Mouse (Mus musculus): ENCODE measurements around the gene Fra10ac1. TPM values are rescaled to one million over a fixed set of nuclear protein-coding genes. Genes with fewer than 3 reads are reported as not detected.

The Fra10ac1 gene
- polyA plus RNA-seq, 1 experiment: 7.1 TPM

GRCm38 (mm10) chr19:38261351-38261750 is 37.4 kb upstream of the Fra10ac1 start:
- no peak for TF ChIP-seq CTCF (IDR thresholded peaks at IDR 0.05; ENCODE audit: control insufficient read depth, insufficient read depth, insufficient replicate concordance, low read depth, low read length)
- TF ChIP-seq POLR2A (IDR thresholded peaks at IDR 0.05; ENCODE audit: control insufficient read depth, low read depth, low read length): no peak
- H3K4me1 ChIP-seq (ENCODE audit: control insufficient read depth, insufficient read depth, low read length): peaks cover 10% of the 10 kb centered on the region
- H3K36me3 ChIP-seq (ENCODE audit: control insufficient read depth, insufficient read depth, low read length): no peaks in the 10 kb centered on the region
- no peak overlapping the region for H3K4me3 ChIP-seq (ENCODE audit: control insufficient read depth, low read depth, low read length)
- no peaks in the 10 kb centered on the region for H3K27me3 ChIP-seq (ENCODE audit: control insufficient read depth, insufficient read depth, low read length)
- H3K27ac ChIP-seq (ENCODE audit: control insufficient read depth, insufficient read depth, low read depth, low read length): no peak overlapping the region

DNA sequence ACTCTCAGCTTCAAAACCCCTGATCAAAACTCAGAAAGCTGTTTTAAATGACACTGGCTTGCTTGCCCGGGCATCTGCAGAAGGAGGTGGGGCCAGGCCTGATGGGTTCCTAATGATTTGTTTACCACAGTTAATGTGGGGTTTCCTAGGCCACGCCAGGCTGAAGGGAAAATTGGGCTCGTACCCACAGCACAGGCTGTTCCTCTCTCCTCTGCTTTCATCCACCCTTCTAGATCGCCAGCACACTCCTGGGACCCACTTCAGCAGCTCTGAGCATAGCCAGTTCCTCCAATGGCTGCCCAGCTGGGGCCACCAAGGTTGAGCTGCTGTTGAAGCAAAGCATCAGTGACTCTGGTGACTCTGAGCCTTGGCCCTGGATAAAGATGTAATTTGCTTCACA is 36.4 kb upstream of the Fra10ac1 start:
- Histone ChIP-seq H3K4me1 (ENCODE audit: control insufficient read depth, insufficient read depth, low read length) (peaks cover 10% of the 10 kb centered on the region), H3K27ac (ENCODE audit: control insufficient read depth, insufficient read depth, low read depth, low read length) (no peak overlapping the region), H3K36me3 (ENCODE audit: control insufficient read depth, insufficient read depth, low read length) (no peaks in the 10 kb centered on the region), H3K4me3 (ENCODE audit: control insufficient read depth, low read depth, low read length) (no peak overlapping the region), H3K27me3 (ENCODE audit: control insufficient read depth, insufficient read depth, low read length) (no peaks in the 10 kb centered on the region)
- TF ChIP-seq POLR2A (IDR thresholded peaks at IDR 0.05; ENCODE audit: control insufficient read depth, low read depth, low read length) (no peak), CTCF (IDR thresholded peaks at IDR 0.05; ENCODE audit: control insufficient read depth, insufficient read depth, insufficient replicate concordance, low read depth, low read length) (no peak)

- H3K36me3 ChIP-seq (ENCODE audit: control insufficient read depth, insufficient read depth, low read length): no peaks in the 10 kb centered on the region
- no peaks in the 10 kb centered on the region for H3K27me3 ChIP-seq (ENCODE audit: control insufficient read depth, insufficient read depth, low read length)
- peaks cover 10% of the 10 kb centered on the region for H3K4me1 ChIP-seq (ENCODE audit: control insufficient read depth, insufficient read depth, low read length)
- no peak overlapping the region for H3K4me3 ChIP-seq (ENCODE audit: control insufficient read depth, low read depth, low read length)
- TF ChIP-seq CTCF (IDR thresholded peaks at IDR 0.05; ENCODE audit: control insufficient read depth, insufficient read depth, insufficient replicate concordance, low read depth, low read length): no peak
- TF ChIP-seq POLR2A (IDR thresholded peaks at IDR 0.05; ENCODE audit: control insufficient read depth, low read depth, low read length): no peak
- H3K27ac ChIP-seq (ENCODE audit: control insufficient read depth, insufficient read depth, low read depth, low read length): no peak overlapping the region
These were observed 35.5 kb upstream of the Fra10ac1 start for GRCm38 (mm10) chr19:38259436-38259835.

GRCm38 (mm10) chr19:38258651-38259065 is 34.7 kb upstream of the Fra10ac1 start:
- peaks cover 6% of the 10 kb centered on the region for H3K4me1 ChIP-seq (ENCODE audit: control insufficient read depth, insufficient read depth, low read length)
- H3K4me3 ChIP-seq (ENCODE audit: control insufficient read depth, low read depth, low read length): no peak overlapping the region
- no peaks in the 10 kb centered on the region for H3K27me3 ChIP-seq (ENCODE audit: control insufficient read depth, insufficient read depth, low read length)
- no peaks in the 10 kb centered on the region for H3K36me3 ChIP-seq (ENCODE audit: control insufficient read depth, insufficient read depth, low read length)
- no peak for TF ChIP-seq POLR2A (IDR thresholded peaks at IDR 0.05; ENCODE audit: control insufficient read depth, low read depth, low read length)
- H3K27ac ChIP-seq (ENCODE audit: control insufficient read depth, insufficient read depth, low read depth, low read length): no peak overlapping the region

DNA sequence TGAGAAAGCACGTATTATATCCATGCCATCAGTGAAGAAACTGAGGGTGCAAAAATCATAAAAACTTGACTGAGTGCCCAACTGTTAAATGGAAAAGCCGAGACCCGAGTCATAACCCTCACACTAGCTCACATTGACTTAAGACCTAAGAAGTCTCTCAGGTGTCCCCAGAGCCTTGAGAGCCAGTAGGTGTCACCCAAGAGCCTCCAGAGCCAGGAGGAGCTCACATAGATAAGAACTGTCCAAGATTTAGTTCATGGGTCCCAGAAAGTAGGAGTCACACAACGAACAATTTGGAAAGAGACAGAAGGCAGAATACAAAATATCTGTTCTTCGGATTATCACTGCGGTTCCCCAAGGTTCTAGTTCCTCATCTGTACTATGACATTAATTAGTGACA is 29.8 kb upstream of the Fra10ac1 start:
- Histone ChIP-seq H3K27me3 (ENCODE audit: control insufficient read depth, insufficient read depth, low read length) (no peaks in the 10 kb centered on the region), H3K4me3 (ENCODE audit: control insufficient read depth, low read depth, low read length) (no peak overlapping the region), H3K36me3 (ENCODE audit: control insufficient read depth, insufficient read depth, low read length) (no peaks in the 10 kb centered on the region), H3K27ac (ENCODE audit: control insufficient read depth, insufficient read depth, low read depth, low read length) (no peak overlapping the region), H3K4me1 (ENCODE audit: control insufficient read depth, insufficient read depth, low read length) (peaks cover 2% of the 10 kb centered on the region; the same call in 1 of the 2 replicates)
- TF ChIP-seq CTCF (IDR thresholded peaks at IDR 0.05; ENCODE audit: control insufficient read depth, insufficient read depth, insufficient replicate concordance, low read depth, low read length) (no peak), POLR2A (IDR thresholded peaks at IDR 0.05; ENCODE audit: control insufficient read depth, low read depth, low read length) (no peak)

DNA sequence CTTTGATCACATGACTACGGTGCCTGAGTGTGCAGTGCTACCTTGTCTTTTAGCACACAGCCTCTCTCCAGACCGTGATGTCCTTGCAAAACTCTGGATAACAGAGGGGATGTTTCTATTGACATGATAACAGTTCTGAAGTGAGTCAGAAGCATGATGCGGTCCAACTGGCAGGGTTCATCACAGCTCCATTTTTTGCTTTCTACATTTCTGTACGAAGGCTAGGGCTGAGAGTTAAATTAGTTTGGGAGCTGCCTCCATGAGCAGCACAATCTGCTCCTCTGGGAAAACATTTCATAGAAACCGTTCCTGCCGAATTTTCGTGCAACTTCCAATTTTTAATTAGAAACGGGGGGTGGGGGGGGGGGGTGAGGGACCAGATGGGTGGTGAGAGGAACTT is 25.7 kb upstream of the Fra10ac1 start:
- TF ChIP-seq POLR2A (IDR thresholded peaks at IDR 0.05; ENCODE audit: control insufficient read depth, low read depth, low read length) (no peak), CTCF (IDR thresholded peaks at IDR 0.05; ENCODE audit: control insufficient read depth, insufficient read depth, insufficient replicate concordance, low read depth, low read length) (no peak)
- Histone ChIP-seq H3K27ac (ENCODE audit: control insufficient read depth, insufficient read depth, low read depth, low read length) (no peak overlapping the region), H3K4me1 (ENCODE audit: control insufficient read depth, insufficient read depth, low read length) (no peaks in the 10 kb centered on the region), H3K4me3 (ENCODE audit: control insufficient read depth, low read depth, low read length) (no peak overlapping the region), H3K27me3 (ENCODE audit: control insufficient read depth, insufficient read depth, low read length) (no peaks in the 10 kb centered on the region), H3K36me3 (ENCODE audit: control insufficient read depth, insufficient read depth, low read length) (no peaks in the 10 kb centered on the region)

GRCm38 (mm10) chr19:38246177-38246622 is 22.2 kb upstream of the Fra10ac1 start:
- Histone ChIP-seq H3K4me1 (ENCODE audit: control insufficient read depth, insufficient read depth, low read length) (no peaks in the 10 kb centered on the region), H3K27me3 (ENCODE audit: control insufficient read depth, insufficient read depth, low read length) (no peaks in the 10 kb centered on the region), H3K27ac (ENCODE audit: control insufficient read depth, insufficient read depth, low read depth, low read length) (no peak overlapping the region), H3K36me3 (ENCODE audit: control insufficient read depth, insufficient read depth, low read length) (no peaks in the 10 kb centered on the region), H3K4me3 (ENCODE audit: control insufficient read depth, low read depth, low read length) (no peak overlapping the region)
- TF ChIP-seq POLR2A (IDR thresholded peaks at IDR 0.05; ENCODE audit: control insufficient read depth, low read depth, low read length): no peak
- no peak for TF ChIP-seq CTCF (IDR thresholded peaks at IDR 0.05; ENCODE audit: control insufficient read depth, insufficient read depth, insufficient replicate concordance, low read depth, low read length)
